Mouse (Mus musculus): ENCODE measurements around the gene Rnf224.
A peak's percentile ranks its signal among the peaks of the same experiment; 100 is the strongest.

Gene Rnf224

GRCm38 (mm10) chr2:25256443-25257109, 20.0 kb upstream of the Rnf224 start:
- peak in 1 of 2 experiments; percentile 53 for DNase-seq (ENCODE audit: low read depth in 1 of 2, low spot score in 2 of 2)

GRCm38 (mm10) chr2:25255284-25255779, 18.7 kb upstream of the Rnf224 start, which contains the start of gene Tmem203:
Gene Tmem203, plus strand, starts transcription at chr2:25255439.
- DNase-seq (ENCODE audit: low read depth in 1 of 2, low spot score in 2 of 2), result peak; percentile 63 to 77

- DNase-seq (ENCODE audit: low read depth in 1 of 2, low spot score in 2 of 2), result no peak
Measured at GRCm38 (mm10) chr2:25252331-25252730, 15.7 kb upstream of the Rnf224 start.

- DNase-seq (ENCODE audit: low read depth in 1 of 2, low spot score in 2 of 2), result no peak
Measured at GRCm38 (mm10) chr2:25246183-25247072, 9.8 kb upstream of the Rnf224 start, which contains the start of gene AL732309.1. Gene AL732309.1, minus strand, starts transcription at chr2:25246863.

- DNase-seq (ENCODE audit: low read depth in 1 of 2, low spot score in 2 of 2), result no peak
Measured at GRCm38 (mm10) chr2:25244144-25244543, 7.6 kb upstream of the Rnf224 start.

GRCm38 (mm10) chr2:25243342-25243741, 6.8 kb upstream of the Rnf224 start:
- no peak for DNase-seq (ENCODE audit: low read depth in 1 of 2, low spot score in 2 of 2)

- DNase-seq (ENCODE audit: low read depth in 1 of 2, low spot score in 2 of 2), result no peak
Measured at GRCm38 (mm10) chr2:25242101-25242506, 5.5 kb upstream of the Rnf224 start, which contains the start of the genes Rnf208 and Cysrt1. Gene Rnf208, plus strand, starts transcription at chr2:25242255. Gene Cysrt1, minus strand, starts transcription at chr2:25242452.

GRCm38 (mm10) chr2:25241438-25241775, 4.8 kb upstream of the Rnf224 start:
- DNase-seq (ENCODE audit: low read depth in 1 of 2, low spot score in 2 of 2), result no peak

- no peak for DNase-seq (ENCODE audit: low read depth in 1 of 2, low spot score in 2 of 2)
Measured at GRCm38 (mm10) chr2:25240723-25241437, 4.3 kb upstream of the Rnf224 start.

GRCm38 (mm10) chr2:25240310-25240709, 3.7 kb upstream of the Rnf224 start:
- DNase-seq (ENCODE audit: low read depth in 1 of 2, low spot score in 2 of 2), result no peak

- DNase-seq (ENCODE audit: low read depth in 1 of 2, low spot score in 2 of 2), result no peak
Measured at GRCm38 (mm10) chr2:25239766-25240165, 3.2 kb upstream of the Rnf224 start.

- DNase-seq (ENCODE audit: low read depth in 1 of 2, low spot score in 2 of 2), result no peak
Measured at GRCm38 (mm10) chr2:25238106-25238505, 1.5 kb upstream of the Rnf224 start.

GRCm38 (mm10) chr2:25237522-25237921, 935 bp upstream of the Rnf224 start:
- no peak for DNase-seq (ENCODE audit: low read depth in 1 of 2, low spot score in 2 of 2)

GRCm38 (mm10) chr2:25234551-25235220, 1.9 kb downstream of the Rnf224 start:
- DNase-seq (ENCODE audit: low read depth in 1 of 2, low spot score in 2 of 2), result no peak

GRCm38 (mm10) chr2:25234050-25234449, 2.5 kb downstream of the Rnf224 start, which contains the start of gene Slc34a3:
Gene Slc34a3, minus strand, starts transcription at chr2:25234364.
- DNase-seq (ENCODE audit: low read depth in 1 of 2, low spot score in 2 of 2), result no peak

GRCm38 (mm10) chr2:25233421-25233820, 3.2 kb downstream of the Rnf224 start:
- DNase-seq (ENCODE audit: low read depth in 1 of 2, low spot score in 2 of 2), result no peak

GRCm38 (mm10) chr2:25231038-25231437, 5.5 kb downstream of the Rnf224 start:
- no peak for DNase-seq (ENCODE audit: low read depth in 1 of 2, low spot score in 2 of 2)

- no peak for DNase-seq (ENCODE audit: low read depth in 1 of 2, low spot score in 2 of 2)
Measured at GRCm38 (mm10) chr2:25230581-25230980, 6.0 kb downstream of the Rnf224 start.

GRCm38 (mm10) chr2:25229582-25229981, 7.0 kb downstream of the Rnf224 start:
- no peak for DNase-seq (ENCODE audit: low read depth in 1 of 2, low spot score in 2 of 2)

- DNase-seq (ENCODE audit: low read depth in 1 of 2, low spot score in 2 of 2), result no peak
Measured at GRCm38 (mm10) chr2:25228995-25229530, 7.5 kb downstream of the Rnf224 start.
